Mouse (Mus musculus) midbrain, postnatal 0 days (tissue): ENCODE measurements at regions not wholly inside any gene's neighbourhood (a gene's known extent, or its start where the extent isn't known, plus 50 kb on each side); places are given as distances from the start of the nearest gene placed in this dataset.

Experiments used
- ATAC-seq: fragments of 200-750 bp; cut with Nextera tagmentation; 2 replicates; pipeline ENCODE4 v1.8.0; 2017; ENCODE audit warnings: moderate number of reproducible peaks, mild to moderate bottlenecking, moderate TSS enrichment, moderate library complexity; ENCODE audit not compliant: low FRiP score
- DNase-seq: peaks from one replicate; pipeline ENCODE4 v3.0.0-alpha.2; 2015; ENCODE audit warnings: low spot score
- H3K27ac ChIP-seq: fragments of 300-500 bp; sonication (generic); 2 replicates; pipeline ENCODE4 v1.5.1; 2014; ENCODE audit warnings: low read depth, mild to moderate bottlenecking, low read length, mixed read lengths
- H3K27me3 ChIP-seq: fragments of 300-500 bp; sonication (generic); 2 replicates; pipeline ENCODE4 v1.6.1; 2014; ENCODE audit warnings: low read length, control low read depth, mixed read lengths; ENCODE audit not compliant: insufficient read depth
- H3K36me3 ChIP-seq: fragments of 300-500 bp; sonication (generic); 2 replicates; pipeline ENCODE4 v1.6.1; 2014; ENCODE audit warnings: low read length, control low read depth, mixed read lengths; ENCODE audit not compliant: insufficient read depth
- H3K4me1 ChIP-seq: fragments of 300-500 bp; sonication (generic); 2 replicates; pipeline ENCODE4 v1.6.1; 2014; ENCODE audit warnings: mild to moderate bottlenecking, control low read depth, antibody characterized with exemption, low read length, mixed read lengths; ENCODE audit not compliant: insufficient read depth
- H3K4me2 ChIP-seq: fragments of 300-500 bp; sonication (generic); 2 replicates; pipeline ENCODE4 v1.6.1; 2014; ENCODE audit warnings: low read depth, mild to moderate bottlenecking, low read length, mixed read lengths; ENCODE audit not compliant: poor library complexity, severe bottlenecking
- H3K4me3 ChIP-seq: fragments of 300-500 bp; sonication (generic); 2 replicates; pipeline ENCODE4 v1.5.1; 2014; ENCODE audit warnings: low read depth, mild to moderate bottlenecking, low read length, moderate library complexity
- H3K9ac ChIP-seq: fragments of 300-500 bp; sonication (generic); replicated peaks from 2 replicates; pipeline ENCODE4 v1.6.1; 2014; ENCODE audit warnings: mild to moderate bottlenecking, low read length, moderate library complexity, mixed read lengths; ENCODE audit not compliant: poor library complexity, severe bottlenecking
- H3K9me3 ChIP-seq: fragments of 300-500 bp; sonication (generic); 2 replicates; pipeline ENCODE4 v1.6.1; 2016; ENCODE audit warnings: low read length, control low read depth
- CTCF ChIP-seq: IDR thresholded peaks from 2 replicates; pipeline ENCODE4 v1.5.1; 2016; ENCODE audit warnings: antibody characterized with exemption, mild to moderate bottlenecking
- WGBS: fragments of 180-500 bp; shearing (Covaris S2); extraction: QIAGEN DNeasy Blood & Tissue Kit; methylation state at CpG from one replicate; pipeline ENCODE4 v1.1.7; 2014; 5-methylcytosine and 5-hydroxymethylcytosine counted together

DNA sequence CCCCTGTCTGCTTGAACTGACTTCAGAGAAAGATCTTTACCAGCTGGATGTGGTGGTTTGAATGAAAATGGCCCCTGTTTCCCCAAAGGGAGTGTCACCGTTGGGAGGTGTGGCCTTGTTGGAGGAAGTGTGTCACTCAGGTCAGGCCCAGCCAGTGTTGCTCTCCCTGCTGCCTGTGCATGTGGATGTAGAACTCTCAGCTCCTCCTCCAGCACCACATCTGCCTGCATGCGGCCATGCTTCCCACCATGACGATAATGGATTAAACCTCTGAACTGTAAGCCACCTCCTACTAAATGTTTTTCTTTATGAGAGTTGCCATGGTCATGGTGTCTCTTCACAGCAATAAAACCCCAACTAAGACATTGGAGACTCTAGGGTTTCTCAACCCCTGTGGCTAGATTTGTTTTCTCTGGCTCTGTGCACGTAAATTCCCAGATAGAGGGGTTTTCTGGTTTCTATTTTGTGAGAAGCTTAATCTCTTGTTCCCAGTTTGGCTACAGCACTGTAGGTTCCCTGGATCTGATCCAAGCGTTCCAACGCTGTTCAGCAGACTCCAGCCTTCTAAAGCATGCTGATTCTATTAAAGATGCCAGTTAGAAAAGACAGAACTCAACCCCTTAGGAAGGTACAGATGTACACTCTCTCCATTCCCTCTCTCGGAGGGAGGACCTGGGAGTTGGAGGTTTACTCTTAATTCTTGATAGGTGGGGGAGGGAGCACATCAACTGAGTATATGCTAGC is 695.2 kb upstream of the Gm19410 start:
- Histone ChIP-seq H3K4me2 (no peak overlapping the region), H3K36me3 (no peaks in the 10 kb centered on the region), H3K4me1 (no peaks in the 10 kb centered on the region), H3K9me3 (no peaks in the 10 kb centered on the region), H3K27me3 (no peaks in the 10 kb centered on the region), H3K9ac (no peak overlapping the region), H3K27ac (no peak overlapping the region), H3K4me3 (no peak overlapping the region)
- 54% methylated on average over 7 of the region's 7 CpGs for WGBS
- DNase-seq (no peak), ATAC-seq (no peak)
- no peak for TF ChIP-seq CTCF

DNA sequence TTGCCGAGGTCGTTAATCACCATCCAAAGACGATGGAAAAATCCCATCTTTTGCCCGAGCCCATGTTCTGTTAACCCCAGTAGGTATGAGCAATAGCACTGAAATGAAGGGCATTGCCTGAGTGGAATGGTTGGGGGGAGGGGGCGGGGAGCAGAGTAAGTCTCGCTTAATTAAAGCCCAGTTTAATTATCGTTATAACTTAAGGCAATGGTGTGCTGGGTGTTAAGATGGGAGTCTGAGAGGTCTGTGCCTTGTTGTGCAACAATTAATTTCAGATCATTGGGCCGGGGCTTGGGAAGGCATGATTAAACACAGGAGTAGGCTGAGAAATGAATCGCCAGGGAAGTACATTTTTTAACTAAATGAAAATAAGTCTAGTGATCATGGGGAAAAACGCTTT is 689.6 kb upstream of the Gm19410 start:
- Histone ChIP-seq H3K27ac (no peak overlapping the region), H3K9ac (no peak overlapping the region), H3K4me1 (no peaks in the 10 kb centered on the region), H3K36me3 (no peaks in the 10 kb centered on the region), H3K4me2 (no peak overlapping the region), H3K4me3 (no peak overlapping the region), H3K27me3 (no peaks in the 10 kb centered on the region), H3K9me3 (no peaks in the 10 kb centered on the region)
- WGBS = 76% methylated on average over 10 of the region's 10 CpGs
- no peak for ATAC-seq
- DNase-seq = no peak
- TF ChIP-seq CTCF = no peak

DNA sequence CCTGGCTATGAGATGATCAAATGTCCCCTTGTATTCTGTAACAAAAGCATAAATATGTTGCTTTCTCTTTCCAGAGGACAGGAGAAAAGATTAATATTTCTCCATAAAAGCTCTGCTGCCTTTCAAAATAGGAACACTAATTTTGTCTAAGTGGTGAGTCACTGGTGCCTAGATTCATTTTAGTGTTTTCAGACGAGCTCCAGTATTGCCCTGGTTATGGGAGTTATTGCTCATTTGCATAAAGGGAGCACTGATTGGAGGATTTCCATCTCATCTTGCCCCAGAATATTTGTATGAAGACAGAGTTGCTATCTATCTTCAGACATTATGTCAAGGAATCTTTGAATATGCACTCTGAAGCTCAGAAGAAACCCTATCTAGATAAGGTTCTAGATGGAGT is 682.4 kb upstream of the Gm19410 start:
- no peak for TF ChIP-seq CTCF
- H3K4me3 ChIP-seq = no peak overlapping the region
- no peaks in the 10 kb centered on the region for H3K9me3 ChIP-seq
- H3K27ac ChIP-seq = no peak overlapping the region
- no peak overlapping the region for H3K4me2 ChIP-seq
- ATAC-seq = no peak
- 55% methylated on average over 1 of the region's 1 CpGs for WGBS
- H3K9ac ChIP-seq = no peak overlapping the region
- no peaks in the 10 kb centered on the region for H3K36me3 ChIP-seq
- H3K27me3 ChIP-seq = no peaks in the 10 kb centered on the region
- no peaks in the 10 kb centered on the region for H3K4me1 ChIP-seq
- DNase-seq = no peak

DNA sequence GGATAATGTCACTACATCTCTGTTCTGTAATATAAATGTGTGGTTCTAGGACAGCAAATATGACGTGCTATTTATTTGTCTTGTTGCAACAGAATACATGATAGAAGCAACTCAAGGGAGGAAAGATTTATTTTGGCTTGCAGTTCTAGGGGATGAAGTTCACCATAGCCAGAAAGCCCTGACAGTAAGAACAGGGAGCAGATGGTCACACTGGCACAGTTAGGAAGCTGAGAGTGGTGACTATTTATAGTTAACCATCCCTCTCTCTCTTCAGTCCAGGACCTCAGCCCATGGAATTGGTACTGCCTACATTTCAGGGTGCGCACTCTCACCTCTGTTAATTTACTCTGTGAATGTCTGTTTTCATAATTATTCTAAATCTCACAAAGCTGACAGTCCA is 678.5 kb upstream of the Gm19410 start:
- H3K4me1 ChIP-seq = 0 out of 2 replicates have a peak, but pooled peaks cover 8% of the 10 kb centered on the region
- no peak overlapping the region for H3K4me3 ChIP-seq
- ATAC-seq = no peak
- no peaks in the 10 kb centered on the region for H3K27me3 ChIP-seq
- TF ChIP-seq CTCF = no peak
- no peak overlapping the region for H3K4me2 ChIP-seq
- H3K27ac ChIP-seq = no peak overlapping the region
- DNase-seq = no peak
- H3K36me3 ChIP-seq = no peaks in the 10 kb centered on the region
- no peak overlapping the region for H3K9ac ChIP-seq
- no peaks in the 10 kb centered on the region for H3K9me3 ChIP-seq
- WGBS = 98% methylated on average over 2 of the region's 2 CpGs

DNA sequence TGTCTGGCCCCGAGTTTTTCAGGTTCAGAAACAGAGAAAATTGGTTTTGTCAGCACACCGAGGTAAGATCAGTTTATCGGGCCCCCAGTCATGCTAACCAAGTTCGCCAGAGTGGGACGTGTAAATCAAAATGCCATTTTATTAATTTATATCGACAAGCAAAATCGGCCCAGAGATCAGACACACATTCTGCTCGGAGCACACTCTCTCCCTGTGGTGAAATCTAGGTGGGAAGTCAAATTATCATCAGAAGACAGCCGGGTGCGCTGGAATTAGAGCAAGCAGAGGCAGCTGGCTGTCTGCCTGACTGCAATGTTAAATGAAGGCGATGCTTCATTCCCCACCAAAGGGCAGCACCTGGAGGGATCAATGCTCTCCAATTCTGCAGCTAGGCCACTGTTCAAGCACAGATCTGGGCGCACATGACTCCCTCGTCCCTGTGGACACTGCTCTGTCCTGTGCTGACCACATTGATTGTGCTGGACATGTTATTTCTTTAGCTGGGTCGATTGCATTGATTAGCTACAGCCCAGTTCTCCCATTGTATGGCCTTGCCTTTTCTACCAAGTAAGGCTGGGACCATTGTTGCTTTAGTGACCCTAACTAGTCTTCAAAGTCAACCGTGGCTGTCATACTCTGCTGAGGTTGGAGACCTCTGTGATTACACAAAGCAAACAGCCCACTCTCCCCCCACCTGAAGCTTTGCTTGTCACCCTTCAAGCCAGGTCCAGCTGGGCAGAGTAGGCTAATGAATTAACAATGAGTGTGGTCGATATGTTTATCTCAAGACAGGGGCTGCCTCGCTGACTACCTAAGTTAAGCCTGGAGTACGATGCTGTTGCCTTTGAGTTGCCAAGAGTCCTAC is 677.0 kb upstream of the Gm19410 start:
- no peak overlapping the region for H3K9ac ChIP-seq
- no peaks in the 10 kb centered on the region for H3K27me3 ChIP-seq
- H3K9me3 ChIP-seq = no peaks in the 10 kb centered on the region
- H3K36me3 ChIP-seq = no peaks in the 10 kb centered on the region
- H3K4me3 ChIP-seq = no peak overlapping the region
- H3K27ac ChIP-seq = no peak overlapping the region
- no peak for ATAC-seq
- no peak overlapping the region for H3K4me2 ChIP-seq
- 0 out of 2 replicates have a peak, but pooled peaks cover 8% of the 10 kb centered on the region for H3K4me1 ChIP-seq
- WGBS = 46% methylated on average over 18 of the region's 18 CpGs
- DNase-seq = peak; percentile 28
- no peak for TF ChIP-seq CTCF

DNA sequence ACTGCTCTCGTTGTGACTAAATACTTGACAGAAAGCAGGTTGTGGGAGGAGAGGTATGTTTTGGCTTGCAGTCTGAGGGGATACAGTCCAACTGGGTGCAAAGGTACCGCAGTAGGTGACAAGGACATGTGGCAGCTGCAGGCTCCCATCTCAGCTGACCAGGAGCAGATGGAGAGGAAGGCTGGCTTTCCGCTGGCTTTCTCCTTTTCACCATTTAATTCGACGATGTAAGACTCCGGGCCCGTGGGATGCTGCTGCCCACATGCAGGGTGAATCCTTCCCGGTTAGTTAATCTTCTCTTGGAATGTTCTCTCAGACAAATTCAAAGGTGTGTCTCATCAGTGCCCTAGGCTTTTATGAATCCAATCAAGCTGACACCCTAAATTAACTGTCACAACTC is 676.1 kb upstream of the Gm19410 start:
- H3K9ac ChIP-seq = no peak overlapping the region
- 0 out of 2 replicates have a peak, but pooled peaks cover 8% of the 10 kb centered on the region for H3K4me1 ChIP-seq
- H3K27me3 ChIP-seq = no peaks in the 10 kb centered on the region
- H3K27ac ChIP-seq = no peak overlapping the region
- H3K9me3 ChIP-seq = no peaks in the 10 kb centered on the region
- DNase-seq (no peak), ATAC-seq (no peak)
- no peak overlapping the region for H3K4me2 ChIP-seq
- 86% methylated on average over 8 of the region's 8 CpGs for WGBS
- no peak overlapping the region for H3K4me3 ChIP-seq
- no peak for TF ChIP-seq CTCF
- H3K36me3 ChIP-seq = no peaks in the 10 kb centered on the region
